Mouse (Mus musculus) layer of hippocampus, postnatal 14 days (tissue): Measurements from ENCODE around the gene Tfap2a. TPM values are rescaled to one million over a fixed set of nuclear protein-coding genes. Genes with fewer than 3 reads are reported as not detected.

Experiments
- DNase-seq, 2 experiments: peaks; one replicate each; pipeline ENCODE4 v3.0.0; 2021 to 2022; ENCODE audit warnings: low spot score in 2 of 2, mixed read lengths in 1 of 2
- total RNA-seq, 2 experiments: library from RNA; stranded (reverse); gene quantifications; 2 replicates each; pipeline ENCODE4 v1.2.3; 2021

Gene Tfap2a
- total RNA-seq, 2 experiments from 2014 or later, result 0.41 to 0.52 TPM

- no peak for DNase-seq
Measured at GRCm38 (mm10) chr13:40734316-40734965, 3.7 kb downstream of the Tfap2a start.

GRCm38 (mm10) chr13:40733542-40734151, 4.5 kb downstream of the Tfap2a start:
- DNase-seq, result no peak

GRCm38 (mm10) chr13:40732816-40733541, 5.2 kb downstream of the Tfap2a start:
- no peak for DNase-seq

GRCm38 (mm10) chr13:40732085-40732484, 6.1 kb downstream of the Tfap2a start:
- no peak for DNase-seq

GRCm38 (mm10) chr13:40731179-40731841, 6.9 kb downstream of the Tfap2a start:
- no peak for DNase-seq

GRCm38 (mm10) chr13:40730651-40731178, 7.5 kb downstream of the Tfap2a start:
- no peak for DNase-seq

- no peak for DNase-seq
Measured at GRCm38 (mm10) chr13:40729592-40730431, 8.4 kb downstream of the Tfap2a start.

- DNase-seq, result no peak
Measured at GRCm38 (mm10) chr13:40729037-40729436, 9.1 kb downstream of the Tfap2a start.

GRCm38 (mm10) chr13:40728626-40728990, 9.6 kb downstream of the Tfap2a start:
- no peak for DNase-seq

- DNase-seq, result no peak
Measured at GRCm38 (mm10) chr13:40727731-40728625, 10.2 kb downstream of the Tfap2a start.

GRCm38 (mm10) chr13:40725924-40726323, 12.3 kb downstream of the Tfap2a start:
- no peak for DNase-seq

GRCm38 (mm10) chr13:40723598-40723920, 14.6 kb downstream of the Tfap2a start:
- no peak for DNase-seq

- peak; percentile 74 to 82 for DNase-seq
Measured at GRCm38 (mm10) chr13:40722741-40723597, 15.2 kb downstream of the Tfap2a start.

- no peak for DNase-seq
Measured at GRCm38 (mm10) chr13:40719741-40720082, 18.5 kb downstream of the Tfap2a start.

- DNase-seq, result no peak
Measured at GRCm38 (mm10) chr13:40719066-40719740, 19.0 kb downstream of the Tfap2a start.

GRCm38 (mm10) chr13:40716771-40717716, 21.1 kb downstream of the Tfap2a start:
- DNase-seq, result no peak

- DNase-seq, result no peak
Measured at GRCm38 (mm10) chr13:40714531-40714930, 23.6 kb downstream of the Tfap2a start.
